Comparison of ENCODE assay signal across 11 mouse cellular contexts in the genomic region with DNA sequence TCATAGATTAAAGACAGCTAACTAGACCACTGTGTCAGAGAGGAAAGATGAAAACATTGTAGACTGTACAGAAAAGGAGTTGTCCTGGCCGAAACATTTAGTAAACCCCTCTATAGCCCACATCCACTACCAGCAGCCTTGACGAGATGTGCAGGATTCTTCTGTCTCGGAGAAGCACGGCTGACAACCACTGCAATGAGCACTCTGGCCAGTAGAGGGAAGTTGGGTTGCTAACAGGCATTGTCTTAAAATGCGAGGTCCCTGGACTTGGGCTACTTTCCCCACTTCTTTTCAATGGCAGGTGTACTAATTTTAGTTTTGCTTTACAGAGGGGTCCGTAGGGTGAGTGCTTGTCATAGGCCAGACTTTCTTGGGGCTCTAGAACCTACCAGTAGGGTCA. TPM values are rescaled to one million over a fixed set of nuclear protein-coding genes. Genes with fewer than 3 reads are reported as not detected.
DNase-seq lines count a peak whose midpoint lies in the region; ATAC-seq and TF ChIP-seq lines count a peak whose summit lies in the region.
"Had no signal": no experiment of that assay in that cellular context is flagged by ENCODE, and none has a peak within 500 bp of the region (broad histone marks: within the 10 kb centered on the region; RNA-seq: fewer than 3 reads in every experiment).

No protein-coding gene starts in this region.

- no peak overlapping the region for H3K9ac ChIP-seq in heart, postnatal 0 days (replicated peaks; ENCODE audit: low read depth, low read length)
- no peak overlapping the region for H3K9ac ChIP-seq in lung, embryonic 14.5 days
- no peak overlapping the region for H3K9ac ChIP-seq in kidney, embryonic 16.5 days (replicated peaks; ENCODE audit: low read length)
- H3K9ac ChIP-seq: embryonic facial prominence, embryonic 13.5 days; midbrain, embryonic 15.5 days had no signal

- TF ChIP-seq CTCF in heart, postnatal 0 days (IDR thresholded peaks at IDR 0.05; ENCODE audit: low read depth), result peak; percentile 43
- peak; percentile 53 for TF ChIP-seq CTCF in lung, embryonic 14.5 days (IDR thresholded peaks at IDR 0.05; ENCODE audit: low read depth)
- peak; percentile 47; the same call in 1 of the 2 replicates for TF ChIP-seq CTCF in G1E (IDR thresholded peaks at IDR 0.05; ENCODE audit: low read depth, low read length)
- no peak for TF ChIP-seq CTCF in cerebellum, adult 2 months (IDR thresholded peaks at IDR 0.05; ENCODE audit: borderline replicate concordance, insufficient read depth, low read depth, low read length)

- H3K4me1 ChIP-seq in heart, postnatal 0 days (ENCODE audit: control insufficient read depth, insufficient read depth), result no peaks in the 10 kb centered on the region
- H3K4me1 ChIP-seq in lung, embryonic 14.5 days (ENCODE audit: insufficient read depth), result no peaks in the 10 kb centered on the region
- peaks cover 12% of the 10 kb centered on the region for H3K4me1 ChIP-seq in G1E (ENCODE audit: insufficient read depth, low read depth, low read length)
- H3K4me1 ChIP-seq in cerebellum, adult 2 months (ENCODE audit: control insufficient read depth, insufficient read depth, low read length), result peaks cover 13% of the 10 kb centered on the region
- no peaks in the 10 kb centered on the region for H3K4me1 ChIP-seq in kidney, embryonic 16.5 days (ENCODE audit: insufficient read depth, low read length)
- H3K4me1 ChIP-seq: embryonic facial prominence, embryonic 13.5 days; midbrain, embryonic 15.5 days had no signal

- ATAC-seq in heart, postnatal 0 days (ENCODE audit: insufficient read depth, low read depth), result no peak
- no peak for ATAC-seq in lung, embryonic 14.5 days (ENCODE audit: insufficient read depth)
- ATAC-seq in G1E (ENCODE audit: extremely low read depth, insufficient number of reproducible peaks, low FRiP score, poor library complexity, severe bottlenecking), result no peak
- 0 out of 2 replicates have a peak, but pooled peaks have one; percentile 16 for ATAC-seq in erythroid progenitor cell, adult 5-6 weeks (replicated peaks; ENCODE audit: low FRiP score, poor library complexity, severe bottlenecking)
- ATAC-seq in kidney, embryonic 16.5 days (ENCODE audit: low FRiP score, low TSS enrichment), result no peak
- ATAC-seq: midbrain, embryonic 15.5 days had no signal

- no peak overlapping the region for H3K27ac ChIP-seq in heart, postnatal 0 days (ENCODE audit: low read depth)
- H3K27ac ChIP-seq in lung, embryonic 14.5 days (ENCODE audit: low read depth), result no peak overlapping the region
- no peak overlapping the region for H3K27ac ChIP-seq in cerebellum, adult 2 months (ENCODE audit: insufficient read depth, low read length)
- H3K27ac ChIP-seq in kidney, embryonic 16.5 days (ENCODE audit: low read length), result no peak overlapping the region
- H3K27ac ChIP-seq: embryonic facial prominence, embryonic 13.5 days; midbrain, embryonic 15.5 days had no signal

- H3K36me3 ChIP-seq in heart, postnatal 0 days (replicated peaks; ENCODE audit: control insufficient read depth, insufficient read depth, low read length), result peaks cover 82% of the 10 kb centered on the region
- peaks cover 69% of the 10 kb centered on the region for H3K36me3 ChIP-seq in lung, embryonic 14.5 days (ENCODE audit: insufficient read depth)
- peaks cover 89% of the 10 kb centered on the region for H3K36me3 ChIP-seq in G1E (replicated peaks)
- H3K36me3 ChIP-seq in kidney, embryonic 16.5 days (ENCODE audit: insufficient read depth, low read length), result peaks cover 55% of the 10 kb centered on the region

- TF ChIP-seq EP300 in heart, postnatal 0 days (IDR thresholded peaks at IDR 0.05; ENCODE audit: low read depth), result no peak

- H3K4me3 ChIP-seq in heart, postnatal 0 days (ENCODE audit: low read depth, low read length), result no peak overlapping the region
- H3K4me3 ChIP-seq in lung, embryonic 14.5 days (ENCODE audit: low read depth, low read length), result no peak overlapping the region
- H3K4me3 ChIP-seq in G1E (ENCODE audit: low read depth, low read length), result no peak overlapping the region
- no peak overlapping the region for H3K4me3 ChIP-seq in cerebellum, adult 2 months (replicated peaks; ENCODE audit: insufficient read depth, low read depth, low read length)
- no peak overlapping the region for H3K4me3 ChIP-seq in kidney, embryonic 16.5 days (ENCODE audit: low read length)
- H3K4me3 ChIP-seq: embryonic facial prominence, embryonic 13.5 days; midbrain, embryonic 15.5 days had no signal

- 52% methylated on average over 6 of the region's 6 CpGs for WGBS in heart, postnatal 0 days
- 61% methylated on average over 6 of the region's 6 CpGs for whole genome bisulfite sequencing in lung, embryonic 14.5 days
- 59% methylated on average over 6 of the region's 6 CpGs for WGBS in cerebellum, adult 2 months
- WGBS in kidney, embryonic 16.5 days, result 57% methylated on average over 6 of the region's 6 CpGs

- no peak for TF ChIP-seq POLR2A in cerebellum, adult 2 months (IDR thresholded peaks at IDR 0.05; ENCODE audit: borderline replicate concordance, insufficient read depth, low read length)

- no peaks in the 10 kb centered on the region for H3K27me3 ChIP-seq in heart, postnatal 0 days (ENCODE audit: control insufficient read depth, insufficient read depth, low read length)
- no peaks in the 10 kb centered on the region for H3K27me3 ChIP-seq in lung, embryonic 14.5 days (ENCODE audit: insufficient read depth, low read length)
- H3K27me3 ChIP-seq in G1E (ENCODE audit: insufficient read depth, low read length), result no peaks in the 10 kb centered on the region
- H3K27me3 ChIP-seq in cerebellum, adult 2 months (ENCODE audit: control insufficient read depth, insufficient read depth, low read length), result no peaks in the 10 kb centered on the region
- no peaks in the 10 kb centered on the region for H3K27me3 ChIP-seq in kidney, embryonic 16.5 days (ENCODE audit: insufficient read depth, low read length)
- H3K27me3 ChIP-seq: embryonic facial prominence, embryonic 13.5 days; midbrain, embryonic 15.5 days had no signal

- intact Hi-C loops in heart, postnatal 36 days (cut with DNase I), result no loop called here

- H3K4me2 ChIP-seq in heart, postnatal 0 days (ENCODE audit: low read depth, low read length), result no peak overlapping the region
- H3K4me2 ChIP-seq in lung, embryonic 14.5 days, result no peak overlapping the region
- H3K4me2 ChIP-seq in kidney, embryonic 16.5 days (replicated peaks; ENCODE audit: low read depth, low read length), result no peak overlapping the region
- H3K4me2 ChIP-seq: embryonic facial prominence, embryonic 13.5 days; midbrain, embryonic 15.5 days had no signal

- DNase-seq in heart, postnatal 0 days (ENCODE audit: low spot score), result no peak
- no peak for DNase-seq in heart, postnatal 36 days
- peak; percentile 30 for DNase-seq in lung, embryonic 14.5 days
- no peak for DNase-seq in lung, postnatal 36 days
- DNase-seq in G1E (ENCODE audit: low spot score), result no peak
- DNase-seq in cerebellum, adult 2 months, result no peak
- DNase-seq: gastrocnemius, postnatal 36 days had no signal

- no peaks in the 10 kb centered on the region for H3K9me3 ChIP-seq in heart, postnatal 0 days (replicated peaks; ENCODE audit: control insufficient read depth, low read length)
- H3K9me3 ChIP-seq in lung, embryonic 14.5 days (ENCODE audit: low read depth, low read length), result no peaks in the 10 kb centered on the region
- no peaks in the 10 kb centered on the region for H3K9me3 ChIP-seq in G1E (replicated peaks)
- no peaks in the 10 kb centered on the region for H3K9me3 ChIP-seq in kidney, embryonic 16.5 days (ENCODE audit: low read length)
- H3K9me3 ChIP-seq: embryonic facial prominence, embryonic 13.5 days; midbrain, embryonic 15.5 days had no signal

RNA-seq across cellular contexts. Expression of gene Ap1b1, which starts 30.9 kb away (rescaled TPM):
- 39.0 and 56.7 TPM in 2 replicates for total RNA-seq in heart, postnatal 0 days (2014; rRNA removed; ENCODE audit: low replicate concordance)
- polyA plus RNA-seq in heart, postnatal 0 days (2015; fragmentation: Nextera tagmentation; extraction: Ambion mirVana), result 27.4 and 29.6 TPM in 2 replicates
- total RNA-seq in heart, postnatal 36 days (2021), result 10 to 100 TPM; 47.4 to 56.0 TPM
- polyA plus RNA-seq in lung, embryonic 14.5 days (2014; fragmentation: Nextera tagmentation; extraction: Ambion mirVana), result 45.6 and 48.9 TPM in 2 replicates
- 129 and 141 TPM in 2 replicates for total RNA-seq in G1E (2014; fragmentation: Nextera tagmentation)
- total RNA-seq in G1E (2017), result 94.9 and 98.0 TPM in 2 replicates
- 76.1 and 86.1 TPM in 2 replicates for polyA plus RNA-seq in G1E (2012)
- 42.8 and 126 TPM in 2 replicates for total RNA-seq in erythroid progenitor cell, adult 5-6 weeks (2015; ENCODE audit: low replicate concordance)
- 91.6 and 103 TPM in 2 replicates for total RNA-seq in erythroid progenitor cell, adult 5-6 weeks (2017; ENCODE audit: low replicate concordance)
- polyA plus RNA-seq in cerebellum, adult 2 months (2012; rRNA removed), result 180 and 181 TPM in 2 replicates
- 76.9 and 79.1 TPM in 2 replicates for polyA plus RNA-seq in kidney, embryonic 16.5 days (2015; fragmentation: Nextera tagmentation; extraction: Ambion mirVana)

RNA-seq across cellular contexts. Expression of gene Rasl10a, which starts 40.4 kb away (rescaled TPM):
- total RNA-seq in heart, postnatal 0 days (2014; rRNA removed; ENCODE audit: low replicate concordance), result 2.7 TPM in 1 of 2 replicates, not detected in the other
- polyA plus RNA-seq in heart, postnatal 0 days (2015; fragmentation: Nextera tagmentation; extraction: Ambion mirVana), result 0.85 and 1.1 TPM in 2 replicates
- total RNA-seq in heart, postnatal 36 days (2021), result 1 to 10 TPM; 5.1 to 9.5 TPM
- polyA plus RNA-seq in lung, embryonic 14.5 days (2014; fragmentation: Nextera tagmentation; extraction: Ambion mirVana), result 0.75 and 0.78 TPM in 2 replicates
- total RNA-seq in G1E (2014; fragmentation: Nextera tagmentation) (not detected in 2 replicates), G1E (2017) (0.55 TPM in 1 of 2 replicates, not detected in the other)
- polyA plus RNA-seq in G1E (2012), result 0.37 and 0.47 TPM in 2 replicates
- not detected in 2 replicates for total RNA-seq in erythroid progenitor cell, adult 5-6 weeks (2015; ENCODE audit: low replicate concordance)
- total RNA-seq in erythroid progenitor cell, adult 5-6 weeks (2017; ENCODE audit: low replicate concordance), result 1.5 TPM in 1 of 2 replicates, not detected in the other
- polyA plus RNA-seq in cerebellum, adult 2 months (2012; rRNA removed), result 2.3 and 2.9 TPM in 2 replicates
- 2.9 and 3.0 TPM in 2 replicates for polyA plus RNA-seq in kidney, embryonic 16.5 days (2015; fragmentation: Nextera tagmentation; extraction: Ambion mirVana)

RNA-seq across cellular contexts. Expression of gene Gas2l1, which starts 47.6 kb away (rescaled TPM):
- 21.9 and 28.5 TPM in 2 replicates for total RNA-seq in heart, postnatal 0 days (2014; rRNA removed; ENCODE audit: low replicate concordance)
- 11.5 and 12.0 TPM in 2 replicates for polyA plus RNA-seq in heart, postnatal 0 days (2015; fragmentation: Nextera tagmentation; extraction: Ambion mirVana)
- total RNA-seq in heart, postnatal 36 days (2021), result 10 to 100 TPM; 17.5 to 18.7 TPM
- 33.2 and 36.3 TPM in 2 replicates for polyA plus RNA-seq in lung, embryonic 14.5 days (2014; fragmentation: Nextera tagmentation; extraction: Ambion mirVana)
- 29.4 and 32.1 TPM in 2 replicates for total RNA-seq in G1E (2014; fragmentation: Nextera tagmentation)
- 18.2 and 22.1 TPM in 2 replicates for total RNA-seq in G1E (2017)
- 103 and 113 TPM in 2 replicates for polyA plus RNA-seq in G1E (2012)
- total RNA-seq in erythroid progenitor cell, adult 5-6 weeks (2015; ENCODE audit: low replicate concordance), result 0.42 and 2.2 TPM in 2 replicates
- total RNA-seq in erythroid progenitor cell, adult 5-6 weeks (2017; ENCODE audit: low replicate concordance), result 1.7 TPM in 1 of 2 replicates, not detected in the other
- 52.2 and 57.4 TPM in 2 replicates for polyA plus RNA-seq in cerebellum, adult 2 months (2012; rRNA removed)
- polyA plus RNA-seq in kidney, embryonic 16.5 days (2015; fragmentation: Nextera tagmentation; extraction: Ambion mirVana), result 28.4 and 28.7 TPM in 2 replicates
